Mouse (Mus musculus): ENCODE results near the gene Diras2. TPM values are rescaled to one million over a fixed set of nuclear protein-coding genes. Genes with fewer than 3 reads are reported as not detected.

The Diras2 gene
- polyA plus RNA-seq, 1 experiment from 2014 or later = 0.22 TPM

GRCm38 (mm10) chr13:52519425-52519824 is 11.7 kb downstream of the Diras2 start:
- H3K4me3 ChIP-seq (ENCODE audit: low read depth, low read length) = no peak overlapping the region
- H3K4me2 ChIP-seq (ENCODE audit: low read depth, low read length) = no peak overlapping the region
- no peaks in the 10 kb centered on the region for H3K36me3 ChIP-seq (replicated peaks; ENCODE audit: control insufficient read depth, insufficient read depth, low read depth, low read length)
- no peak overlapping the region for H3K27ac ChIP-seq (replicated peaks; ENCODE audit: low read depth, low read length)
- DNase-seq (ENCODE audit: low spot score) (no peak), ATAC-seq (replicated peaks; ENCODE audit: insufficient number of reproducible peaks, low FRiP score, low TSS enrichment, low read depth) (no peak)
- H3K4me1 ChIP-seq (ENCODE audit: control insufficient read depth, insufficient read depth, low read length) = no peaks in the 10 kb centered on the region
- no peaks in the 10 kb centered on the region for H3K9me3 ChIP-seq (replicated peaks; ENCODE audit: control insufficient read depth, low read length)
- H3K27me3 ChIP-seq (ENCODE audit: control insufficient read depth, insufficient read depth, low read length) = no peaks in the 10 kb centered on the region
- H3K9ac ChIP-seq (replicated peaks; ENCODE audit: low read length) = no peak overlapping the region
- WGBS = 82% methylated on average over 5 of the region's 5 CpGs

- no peaks in the 10 kb centered on the region for H3K9me3 ChIP-seq (replicated peaks; ENCODE audit: control insufficient read depth, low read length)
- H3K4me1 ChIP-seq (ENCODE audit: control insufficient read depth, insufficient read depth, low read length) = no peaks in the 10 kb centered on the region
- no peak overlapping the region for H3K9ac ChIP-seq (replicated peaks; ENCODE audit: low read length)
- no peak overlapping the region for H3K27ac ChIP-seq (replicated peaks; ENCODE audit: low read depth, low read length)
- no peak overlapping the region for H3K4me2 ChIP-seq (ENCODE audit: low read depth, low read length)
- peak; percentile 46 for DNase-seq (ENCODE audit: low spot score)
- H3K27me3 ChIP-seq (ENCODE audit: control insufficient read depth, insufficient read depth, low read length) = no peaks in the 10 kb centered on the region
- no peaks in the 10 kb centered on the region for H3K36me3 ChIP-seq (replicated peaks; ENCODE audit: control insufficient read depth, insufficient read depth, low read depth, low read length)
- no peak for ATAC-seq (replicated peaks; ENCODE audit: insufficient number of reproducible peaks, low FRiP score, low TSS enrichment, low read depth)
- 86% methylated on average over 4 of the region's 4 CpGs for WGBS
- no peak overlapping the region for H3K4me3 ChIP-seq (ENCODE audit: low read depth, low read length)
Measured at GRCm38 (mm10) chr13:52518377-52518776, 12.7 kb downstream of the Diras2 start.

DNA sequence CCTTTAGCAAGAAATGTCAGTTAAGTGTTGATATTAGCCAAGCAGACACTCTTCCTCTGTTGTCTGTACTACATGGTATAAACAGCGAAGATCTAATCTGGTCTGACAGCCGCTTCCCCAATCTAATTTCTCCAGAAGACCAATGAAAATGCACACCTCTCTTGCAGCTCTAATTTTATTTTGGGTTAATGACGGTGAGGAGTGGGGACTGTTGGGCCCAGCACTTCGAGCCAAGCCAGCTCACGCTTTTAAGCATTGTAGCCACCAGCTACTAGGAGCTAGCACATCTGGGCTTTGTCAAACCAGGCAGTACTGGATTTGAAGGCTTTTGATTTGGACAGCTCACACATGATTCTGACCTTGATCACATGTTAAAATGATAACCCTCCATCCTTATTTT is 14.1 kb downstream of the Diras2 start:
- no peak overlapping the region for H3K4me3 ChIP-seq (ENCODE audit: low read depth, low read length)
- no peaks in the 10 kb centered on the region for H3K27me3 ChIP-seq (ENCODE audit: control insufficient read depth, insufficient read depth, low read length)
- no peak for ATAC-seq (replicated peaks; ENCODE audit: insufficient number of reproducible peaks, low FRiP score, low TSS enrichment, low read depth)
- no peaks in the 10 kb centered on the region for H3K36me3 ChIP-seq (replicated peaks; ENCODE audit: control insufficient read depth, insufficient read depth, low read depth, low read length)
- H3K9ac ChIP-seq (replicated peaks; ENCODE audit: low read length) = no peak overlapping the region
- H3K4me2 ChIP-seq (ENCODE audit: low read depth, low read length) = no peak overlapping the region
- WGBS = 79% methylated on average over 5 of the region's 5 CpGs
- no peaks in the 10 kb centered on the region for H3K9me3 ChIP-seq (replicated peaks; ENCODE audit: control insufficient read depth, low read length)
- no peak for DNase-seq (ENCODE audit: low spot score)
- no peaks in the 10 kb centered on the region for H3K4me1 ChIP-seq (ENCODE audit: control insufficient read depth, insufficient read depth, low read length)
- no peak overlapping the region for H3K27ac ChIP-seq (replicated peaks; ENCODE audit: low read depth, low read length)

- Histone ChIP-seq H3K27ac (replicated peaks; ENCODE audit: low read depth, low read length) (no peak overlapping the region), H3K4me3 (ENCODE audit: low read depth, low read length) (no peak overlapping the region), H3K4me1 (ENCODE audit: control insufficient read depth, insufficient read depth, low read length) (no peaks in the 10 kb centered on the region), H3K9ac (replicated peaks; ENCODE audit: low read length) (no peak overlapping the region), H3K9me3 (replicated peaks; ENCODE audit: control insufficient read depth, low read length) (no peaks in the 10 kb centered on the region), H3K4me2 (ENCODE audit: low read depth, low read length) (no peak overlapping the region), H3K36me3 (replicated peaks; ENCODE audit: control insufficient read depth, insufficient read depth, low read depth, low read length) (no peaks in the 10 kb centered on the region), H3K27me3 (ENCODE audit: control insufficient read depth, insufficient read depth, low read length) (no peaks in the 10 kb centered on the region)
- no peak for ATAC-seq (replicated peaks; ENCODE audit: insufficient number of reproducible peaks, low FRiP score, low TSS enrichment, low read depth)
- WGBS = 80% methylated on average over 4 of the region's 4 CpGs
- no peak for DNase-seq (ENCODE audit: low spot score)
Measured at GRCm38 (mm10) chr13:52516561-52516960, 14.5 kb downstream of the Diras2 start.

DNA sequence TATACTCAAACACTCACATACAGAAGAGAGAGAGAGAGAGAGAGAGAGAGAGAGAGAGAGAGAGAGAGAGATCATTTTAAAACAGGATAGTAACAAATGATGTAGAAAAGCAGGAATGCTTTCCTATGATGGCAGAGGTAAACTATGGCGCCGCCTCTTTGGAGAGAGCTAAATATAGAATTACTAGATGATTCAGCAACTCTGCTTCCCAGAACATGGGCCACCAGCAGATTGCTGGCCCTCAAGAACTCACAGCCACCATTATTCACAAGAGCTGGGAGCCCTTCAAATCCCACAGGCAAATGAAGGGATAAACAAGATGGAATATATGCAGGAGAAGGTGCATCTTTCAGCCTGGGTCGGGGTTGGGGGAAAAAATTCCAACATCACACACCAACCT is 15.0 kb downstream of the Diras2 start:
- ATAC-seq (replicated peaks; ENCODE audit: insufficient number of reproducible peaks, low FRiP score, low TSS enrichment, low read depth) (no peak), DNase-seq (ENCODE audit: low spot score) (no peak)
- Histone ChIP-seq H3K36me3 (replicated peaks; ENCODE audit: control insufficient read depth, insufficient read depth, low read depth, low read length) (no peaks in the 10 kb centered on the region), H3K27me3 (ENCODE audit: control insufficient read depth, insufficient read depth, low read length) (no peaks in the 10 kb centered on the region), H3K4me2 (ENCODE audit: low read depth, low read length) (no peak overlapping the region), H3K4me1 (ENCODE audit: control insufficient read depth, insufficient read depth, low read length) (no peaks in the 10 kb centered on the region), H3K4me3 (ENCODE audit: low read depth, low read length) (no peak overlapping the region), H3K27ac (replicated peaks; ENCODE audit: low read depth, low read length) (no peak overlapping the region), H3K9me3 (replicated peaks; ENCODE audit: control insufficient read depth, low read length) (no peaks in the 10 kb centered on the region), H3K9ac (replicated peaks; ENCODE audit: low read length) (no peak overlapping the region)
- 81% methylated on average over 3 of the region's 3 CpGs for WGBS

DNA sequence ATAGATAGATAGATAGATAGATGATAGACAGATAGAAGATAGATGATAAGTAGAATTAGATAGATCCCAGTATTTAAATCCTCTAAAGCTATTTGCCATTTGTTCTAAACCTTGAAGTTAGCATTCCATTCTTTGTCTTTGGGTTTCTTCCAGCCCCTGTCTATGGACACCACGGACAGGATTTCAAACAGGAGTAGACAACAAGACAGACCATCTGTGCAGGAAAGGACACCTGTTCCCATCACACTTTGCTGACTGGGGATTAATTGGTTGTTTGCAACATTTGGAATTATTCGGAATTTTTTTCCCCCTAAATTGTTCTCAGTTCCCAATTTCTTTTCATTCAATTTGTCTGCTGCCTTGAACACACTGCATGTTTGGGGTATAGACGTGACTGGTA is 17.5 kb downstream of the Diras2 start:
- no peaks in the 10 kb centered on the region for H3K4me1 ChIP-seq (ENCODE audit: control insufficient read depth, insufficient read depth, low read length)
- H3K9ac ChIP-seq (replicated peaks; ENCODE audit: low read length) = no peak overlapping the region
- H3K4me2 ChIP-seq (ENCODE audit: low read depth, low read length) = no peak overlapping the region
- no peaks in the 10 kb centered on the region for H3K9me3 ChIP-seq (replicated peaks; ENCODE audit: control insufficient read depth, low read length)
- no peak overlapping the region for H3K27ac ChIP-seq (replicated peaks; ENCODE audit: low read depth, low read length)
- no peak overlapping the region for H3K4me3 ChIP-seq (ENCODE audit: low read depth, low read length)
- no peaks in the 10 kb centered on the region for H3K27me3 ChIP-seq (ENCODE audit: control insufficient read depth, insufficient read depth, low read length)
- 73% methylated on average over 3 of the region's 3 CpGs for WGBS
- ATAC-seq (replicated peaks; ENCODE audit: insufficient number of reproducible peaks, low FRiP score, low TSS enrichment, low read depth) = no peak
- H3K36me3 ChIP-seq (replicated peaks; ENCODE audit: control insufficient read depth, insufficient read depth, low read depth, low read length) = no peaks in the 10 kb centered on the region
- DNase-seq (ENCODE audit: low spot score) = no peak

GRCm38 (mm10) chr13:52512356-52512755 is 18.7 kb downstream of the Diras2 start:
- WGBS = 55% methylated on average over 5 of the region's 5 CpGs
- no peak for ATAC-seq (replicated peaks; ENCODE audit: insufficient number of reproducible peaks, low FRiP score, low TSS enrichment, low read depth)
- no peaks in the 10 kb centered on the region for H3K27me3 ChIP-seq (ENCODE audit: control insufficient read depth, insufficient read depth, low read length)
- DNase-seq (ENCODE audit: low spot score) = no peak
- H3K4me1 ChIP-seq (ENCODE audit: control insufficient read depth, insufficient read depth, low read length) = no peaks in the 10 kb centered on the region
- no peak overlapping the region for H3K27ac ChIP-seq (replicated peaks; ENCODE audit: low read depth, low read length)
- H3K9me3 ChIP-seq (replicated peaks; ENCODE audit: control insufficient read depth, low read length) = no peaks in the 10 kb centered on the region
- no peaks in the 10 kb centered on the region for H3K36me3 ChIP-seq (replicated peaks; ENCODE audit: control insufficient read depth, insufficient read depth, low read depth, low read length)
- H3K9ac ChIP-seq (replicated peaks; ENCODE audit: low read length) = no peak overlapping the region
- no peak overlapping the region for H3K4me2 ChIP-seq (ENCODE audit: low read depth, low read length)
- H3K4me3 ChIP-seq (ENCODE audit: low read depth, low read length) = no peak overlapping the region

GRCm38 (mm10) chr13:52510172-52510880 is 20.8 kb downstream of the Diras2 start:
- no peaks in the 10 kb centered on the region for H3K9me3 ChIP-seq (replicated peaks; ENCODE audit: control insufficient read depth, low read length)
- H3K27me3 ChIP-seq (ENCODE audit: control insufficient read depth, insufficient read depth, low read length) = no peaks in the 10 kb centered on the region
- no peak overlapping the region for H3K9ac ChIP-seq (replicated peaks; ENCODE audit: low read length)
- H3K4me1 ChIP-seq (ENCODE audit: control insufficient read depth, insufficient read depth, low read length) = no peaks in the 10 kb centered on the region
- H3K4me2 ChIP-seq (ENCODE audit: low read depth, low read length) = no peak overlapping the region
- no peak for DNase-seq (ENCODE audit: low spot score)
- no peak overlapping the region for H3K27ac ChIP-seq (replicated peaks; ENCODE audit: low read depth, low read length)
- ATAC-seq (replicated peaks; ENCODE audit: insufficient number of reproducible peaks, low FRiP score, low TSS enrichment, low read depth) = no peak
- H3K4me3 ChIP-seq (ENCODE audit: low read depth, low read length) = no peak overlapping the region
- no peaks in the 10 kb centered on the region for H3K36me3 ChIP-seq (replicated peaks; ENCODE audit: control insufficient read depth, insufficient read depth, low read depth, low read length)
- 86% methylated on average over 4 of the region's 4 CpGs for WGBS

All from embryonic facial prominence, embryonic 11.5 days (tissue).